Mouse (Mus musculus) liver, embryonic 16.5 days (tissue): ENCODE measurements at regions not wholly inside any gene's neighbourhood (a gene's known extent, or its start where the extent isn't known, plus 50 kb on each side); places are given as distances from the start of the nearest gene placed in this dataset.

Source experiments
- ATAC-seq: fragments of 200-750 bp; cut with Nextera tagmentation; 2 replicates; pipeline ENCODE4 v1.8.0; 2017; ENCODE audit warnings: low read depth, mild to moderate bottlenecking, moderate number of reproducible peaks, moderate library complexity
- H3K27ac ChIP-seq: fragments of 300-500 bp; sonication (generic); 2 replicates; pipeline ENCODE4 v1.5.1; 2014; ENCODE audit warnings: mild to moderate bottlenecking, low read length
- H3K27me3 ChIP-seq: fragments of 300-500 bp; sonication (generic); 2 replicates; pipeline ENCODE4 v1.6.1; 2014; ENCODE audit warnings: low read depth, low read length, mixed read lengths; ENCODE audit not compliant: control insufficient read depth, insufficient read depth
- H3K36me3 ChIP-seq: fragments of 300-500 bp; sonication (generic); 2 replicates; pipeline ENCODE4 v1.6.1; 2014; ENCODE audit warnings: mild to moderate bottlenecking; ENCODE audit not compliant: control insufficient read depth, insufficient read depth
- H3K4me1 ChIP-seq: fragments of 300-500 bp; sonication (generic); 2 replicates; pipeline ENCODE4 v1.6.1; 2014; ENCODE audit warnings: low read depth, low read length, mixed read lengths; ENCODE audit not compliant: control insufficient read depth
- H3K4me2 ChIP-seq: fragments of 300-500 bp; sonication (generic); 2 replicates; pipeline ENCODE4 v1.6.1; 2014; ENCODE audit warnings: low read depth, low read length, mixed read lengths
- H3K4me3 ChIP-seq: fragments of 300-500 bp; sonication (generic); 2 replicates; pipeline ENCODE4 v1.5.1; 2014; ENCODE audit warnings: low read depth, mild to moderate bottlenecking, low read length
- H3K9ac ChIP-seq: fragments of 300-500 bp; sonication (generic); 2 replicates; pipeline ENCODE4 v1.6.1; 2014; ENCODE audit warnings: low read depth, low read length
- H3K9me3 ChIP-seq: fragments of 300-500 bp; sonication (generic); replicated peaks from 2 replicates; pipeline ENCODE4 v1.6.1; 2016; ENCODE audit warnings: low read length; ENCODE audit not compliant: control insufficient read depth
- WGBS: fragments of 180-500 bp; shearing (Covaris S2); extraction: QIAGEN DNeasy Blood & Tissue Kit; methylation state at CpG from one replicate; pipeline ENCODE4 v1.1.7; 2014; ENCODE audit not compliant: insufficient replicate concordance; 5-methylcytosine and 5-hydroxymethylcytosine counted together

- H3K36me3 ChIP-seq: no peaks in the 10 kb centered on the region
- no peak overlapping the region for H3K27ac ChIP-seq
- ATAC-seq: no peak
- no peaks in the 10 kb centered on the region for H3K4me1 ChIP-seq
- H3K9me3 ChIP-seq: no peaks in the 10 kb centered on the region
- H3K27me3 ChIP-seq: peaks cover 8% of the 10 kb centered on the region
- no peak overlapping the region for H3K4me2 ChIP-seq
- no peak overlapping the region for H3K4me3 ChIP-seq
- 69% methylated on average over 12 of the region's 12 CpGs for WGBS
- H3K9ac ChIP-seq: no peak overlapping the region
Observed at GRCm38 (mm10) chr8:25358539-25359165, 534.5 kb upstream of the Adam5 start.

- Histone ChIP-seq H3K4me3 (no peak overlapping the region), H3K4me2 (peak overlapping the region; percentile 17; the same call in 1 of the 2 replicates), H3K9ac (no peak overlapping the region), H3K36me3 (no peaks in the 10 kb centered on the region), H3K27me3 (peaks cover 14% of the 10 kb centered on the region), H3K27ac (no peak overlapping the region), H3K9me3 (no peaks in the 10 kb centered on the region), H3K4me1 (no peaks in the 10 kb centered on the region)
- ATAC-seq: no peak
- 4% methylated on average over 27 of the region's 27 CpGs for WGBS
Observed at GRCm38 (mm10) chr8:25353822-25354770, 529.9 kb upstream of the Adam5 start.

GRCm38 (mm10) chr8:25353405-25353804 is 529.2 kb upstream of the Adam5 start:
- no peaks in the 10 kb centered on the region for H3K4me1 ChIP-seq

GRCm38 (mm10) chr8:25348003-25348683 is 524.0 kb upstream of the Adam5 start:
- Histone ChIP-seq H3K9ac (no peak overlapping the region), H3K9me3 (no peaks in the 10 kb centered on the region), H3K36me3 (no peaks in the 10 kb centered on the region), H3K4me3 (no peak overlapping the region), H3K4me2 (no peak overlapping the region), H3K27ac (no peak overlapping the region), H3K4me1 (no peaks in the 10 kb centered on the region), H3K27me3 (peaks cover under 1% of the 10 kb centered on the region; the same call in 1 of the 2 replicates)
- no peak for ATAC-seq
- 73% methylated on average over 10 of the region's 10 CpGs for WGBS

More at GRCm38 (mm10) chr8:25353405-25353804, 529.2 kb upstream of the Adam5 start:
- H3K4me2 ChIP-seq: no peak overlapping the region
- peaks cover 14% of the 10 kb centered on the region for H3K27me3 ChIP-seq
- no peak overlapping the region for H3K27ac ChIP-seq
- H3K9me3 ChIP-seq: no peaks in the 10 kb centered on the region
- no peak for ATAC-seq
- H3K9ac ChIP-seq: no peak overlapping the region
- H3K36me3 ChIP-seq: no peaks in the 10 kb centered on the region
- H3K4me3 ChIP-seq: no peak overlapping the region
- WGBS: 40% methylated on average over 7 of the region's 7 CpGs

- Histone ChIP-seq H3K4me3 (no peak overlapping the region), H3K9me3 (no peaks in the 10 kb centered on the region), H3K9ac (no peak overlapping the region), H3K4me2 (no peak overlapping the region), H3K27me3 (no peaks in the 10 kb centered on the region), H3K36me3 (no peaks in the 10 kb centered on the region), H3K4me1 (no peaks in the 10 kb centered on the region), H3K27ac (no peak overlapping the region)
- WGBS: 75% methylated on average over 10 of the region's 10 CpGs
- ATAC-seq: no peak
Observed at GRCm38 (mm10) chr8:25343160-25343602, 519.0 kb upstream of the Adam5 start.

- Histone ChIP-seq H3K4me2 (no peak overlapping the region), H3K9ac (no peak overlapping the region), H3K36me3 (no peaks in the 10 kb centered on the region), H3K27me3 (no peaks in the 10 kb centered on the region), H3K4me1 (no peaks in the 10 kb centered on the region), H3K9me3 (no peaks in the 10 kb centered on the region), H3K4me3 (no peak overlapping the region), H3K27ac (no peak overlapping the region)
- WGBS: 50% methylated on average over 5 of the region's 5 CpGs
- ATAC-seq: no peak
Observed at GRCm38 (mm10) chr8:25342501-25342900, 518.3 kb upstream of the Adam5 start.

GRCm38 (mm10) chr8:25341225-25341624 is 517.1 kb upstream of the Adam5 start:
- Histone ChIP-seq H3K9ac (no peak overlapping the region), H3K36me3 (no peaks in the 10 kb centered on the region), H3K4me3 (no peak overlapping the region), H3K4me1 (no peaks in the 10 kb centered on the region), H3K4me2 (no peak overlapping the region), H3K27ac (no peak overlapping the region), H3K27me3 (no peaks in the 10 kb centered on the region), H3K9me3 (no peaks in the 10 kb centered on the region)
- no peak for ATAC-seq
- WGBS: 60% methylated on average over 5 of the region's 5 CpGs

- no peak overlapping the region for H3K4me2 ChIP-seq
- H3K36me3 ChIP-seq: no peaks in the 10 kb centered on the region
- WGBS: 49% methylated on average over 2 of the region's 2 CpGs
- no peak overlapping the region for H3K4me3 ChIP-seq
- H3K27ac ChIP-seq: no peak overlapping the region
- H3K4me1 ChIP-seq: no peaks in the 10 kb centered on the region
- ATAC-seq: no peak
- no peak overlapping the region for H3K9ac ChIP-seq
- H3K27me3 ChIP-seq: no peaks in the 10 kb centered on the region
- no peaks in the 10 kb centered on the region for H3K9me3 ChIP-seq
Observed at GRCm38 (mm10) chr8:25340729-25341128, 516.6 kb upstream of the Adam5 start.
